Mouse (Mus musculus) neural tube, embryonic 11.5 days (tissue): ENCODE results near the gene Tmem238. TPM values are rescaled to one million over a fixed set of nuclear protein-coding genes. Genes with fewer than 3 reads are reported as not detected.
"Not testable (repeated sequence)": the region's sequence is repeated elsewhere in the genome, so short reads cannot be mapped to it uniquely, and the experiment has no call there.

Experiments used
- ATAC-seq: fragments of 200-750 bp; cut with Nextera tagmentation; 2 replicates; pipeline ENCODE4 v1.8.0; 2017; ENCODE audit warnings: moderate number of reproducible peaks, mild to moderate bottlenecking, moderate TSS enrichment, moderate library complexity; ENCODE audit not compliant: insufficient read depth, low FRiP score, low TSS enrichment
- DNase-seq: peaks from one replicate; pipeline ENCODE4 v3.0.0-alpha.2; 2015; ENCODE audit warnings: low spot score
- H3K27ac ChIP-seq: fragments of 300-500 bp; sonication (generic); 2 replicates; pipeline ENCODE4 v1.5.1; 2014; ENCODE audit warnings: low read depth, mild to moderate bottlenecking, low read length
- H3K27me3 ChIP-seq: fragments of 300-500 bp; sonication (generic); 2 replicates; pipeline ENCODE4 v1.6.1; 2014; ENCODE audit warnings: mild to moderate bottlenecking, low read length, mixed read lengths; ENCODE audit not compliant: control insufficient read depth, insufficient read depth
- H3K36me3 ChIP-seq: fragments of 300-500 bp; sonication (generic); 2 replicates; pipeline ENCODE4 v1.6.1; 2014; ENCODE audit warnings: mild to moderate bottlenecking, low read length, moderate library complexity, mixed read lengths; ENCODE audit not compliant: control insufficient read depth, insufficient read depth
- H3K4me1 ChIP-seq: fragments of 300-500 bp; sonication (generic); 2 replicates; pipeline ENCODE4 v1.6.1; 2014; ENCODE audit warnings: low read length, mixed read lengths; ENCODE audit not compliant: control insufficient read depth, insufficient read depth
- H3K4me2 ChIP-seq: fragments of 300-500 bp; sonication (generic); 2 replicates; pipeline ENCODE4 v1.6.1; 2014; ENCODE audit warnings: low read depth, mild to moderate bottlenecking, moderate library complexity
- H3K4me3 ChIP-seq: fragments of 300-500 bp; sonication (generic); 2 replicates; pipeline ENCODE4 v1.5.1; 2014; ENCODE audit warnings: low read depth, low read length
- H3K9ac ChIP-seq: fragments of 300-500 bp; sonication (generic); 2 replicates; pipeline ENCODE4 v1.6.1; 2014; ENCODE audit warnings: mild to moderate bottlenecking, low read length
- H3K9me3 ChIP-seq: fragments of 300-500 bp; sonication (generic); 2 replicates; pipeline ENCODE4 v1.6.1; 2016; ENCODE audit warnings: low read length; ENCODE audit not compliant: control insufficient read depth
- WGBS: fragments of 180-500 bp; shearing (Covaris S2); extraction: QIAGEN DNeasy Blood & Tissue Kit; methylation state at CpG from one replicate; pipeline ENCODE4 v1.1.7; 2014; 5-methylcytosine and 5-hydroxymethylcytosine counted together
- polyA plus RNA-seq: library from polyadenylated mRNA; unstranded; fragments of >200 nt; fragmentation: Nextera tagmentation; extraction: Ambion mirVana; gene quantifications from 2 replicates; pipeline ENCODE4 v1.2.1, GENCODE M21; 2014

Tmem238 gene
- polyA plus RNA-seq, 1 experiment from 2014 or later = 1.7 TPM

DNA sequence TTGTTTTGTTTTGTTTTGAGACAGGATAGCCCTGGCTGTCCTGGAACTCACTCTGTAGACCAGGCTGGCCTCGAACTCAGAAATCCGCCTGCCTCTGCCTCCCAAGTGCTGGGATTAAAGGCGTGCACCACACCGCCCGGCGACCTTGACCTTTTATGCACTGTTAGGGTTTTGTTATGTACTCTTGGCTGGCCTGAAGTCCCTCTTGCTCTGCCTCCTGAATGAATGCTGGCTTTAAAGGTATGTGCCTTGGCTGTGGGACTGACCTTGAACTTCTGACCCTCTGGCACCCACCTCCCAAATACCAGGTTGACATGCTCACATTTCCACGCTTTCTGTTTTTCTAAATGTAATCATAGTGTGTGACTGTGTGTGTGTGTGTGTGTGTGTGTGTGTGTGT lies 31.5 kb upstream of the Tmem238 start:
- not testable (repeated sequence) for H3K9ac ChIP-seq, H3K4me1 ChIP-seq, H3K36me3 ChIP-seq, H3K9me3 ChIP-seq, ATAC-seq, H3K27ac ChIP-seq, DNase-seq, H3K27me3 ChIP-seq, H3K4me2 ChIP-seq, H3K4me3 ChIP-seq
- WGBS = 92% methylated on average over 7 of the region's 7 CpGs

DNA sequence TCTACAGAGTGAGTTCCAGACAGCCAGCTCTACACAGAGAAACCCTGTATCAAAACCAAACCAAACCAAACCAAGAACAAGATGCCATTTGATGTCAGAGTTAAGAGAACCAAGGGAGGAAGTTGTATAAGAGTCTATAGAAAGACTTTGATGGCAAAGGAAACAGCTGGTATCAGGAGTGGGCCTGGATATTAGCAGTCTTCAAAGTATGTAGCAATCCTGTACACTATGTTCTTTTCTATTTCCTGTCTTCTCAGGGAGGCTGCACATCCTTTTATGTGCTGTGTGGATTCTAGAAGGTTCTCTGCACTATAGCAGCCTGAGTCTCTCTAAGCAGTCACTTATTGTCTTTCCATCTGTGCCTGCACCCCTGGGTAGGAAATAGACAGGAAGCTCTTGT lies 27.1 kb upstream of the Tmem238 start:
- Histone ChIP-seq H3K4me3 (no peak overlapping the region), H3K4me2 (no peak overlapping the region), H3K4me1 (peaks cover 3% of the 10 kb centered on the region; the same call in 1 of the 2 replicates), H3K36me3 (no peaks in the 10 kb centered on the region), H3K27me3 (no peaks in the 10 kb centered on the region), H3K9me3 (no peaks in the 10 kb centered on the region), H3K27ac (no peak overlapping the region), H3K9ac (no peak overlapping the region)
- no peak for DNase-seq
- no peak for ATAC-seq

- peak overlapping the region; percentile 51 for H3K4me2 ChIP-seq
- H3K27me3 ChIP-seq = no peaks in the 10 kb centered on the region
- H3K9me3 ChIP-seq = no peaks in the 10 kb centered on the region
- WGBS = 22% methylated on average over 8 of the region's 8 CpGs
- peaks cover 5% of the 10 kb centered on the region; the same call in 1 of the 2 replicates for H3K36me3 ChIP-seq
- H3K27ac ChIP-seq = peak overlapping the region; percentile 56; the same call in 1 of the 2 replicates
- H3K4me3 ChIP-seq = peak overlapping the region; percentile 99
- ATAC-seq (no peak), DNase-seq (no peak)
- H3K9ac ChIP-seq = peak overlapping the region; percentile 44
- H3K4me1 ChIP-seq = peaks cover 8% of the 10 kb centered on the region
Observed at GRCm38 (mm10) chr7:4813105-4813791, 23.8 kb upstream of the Tmem238 start.

DNA sequence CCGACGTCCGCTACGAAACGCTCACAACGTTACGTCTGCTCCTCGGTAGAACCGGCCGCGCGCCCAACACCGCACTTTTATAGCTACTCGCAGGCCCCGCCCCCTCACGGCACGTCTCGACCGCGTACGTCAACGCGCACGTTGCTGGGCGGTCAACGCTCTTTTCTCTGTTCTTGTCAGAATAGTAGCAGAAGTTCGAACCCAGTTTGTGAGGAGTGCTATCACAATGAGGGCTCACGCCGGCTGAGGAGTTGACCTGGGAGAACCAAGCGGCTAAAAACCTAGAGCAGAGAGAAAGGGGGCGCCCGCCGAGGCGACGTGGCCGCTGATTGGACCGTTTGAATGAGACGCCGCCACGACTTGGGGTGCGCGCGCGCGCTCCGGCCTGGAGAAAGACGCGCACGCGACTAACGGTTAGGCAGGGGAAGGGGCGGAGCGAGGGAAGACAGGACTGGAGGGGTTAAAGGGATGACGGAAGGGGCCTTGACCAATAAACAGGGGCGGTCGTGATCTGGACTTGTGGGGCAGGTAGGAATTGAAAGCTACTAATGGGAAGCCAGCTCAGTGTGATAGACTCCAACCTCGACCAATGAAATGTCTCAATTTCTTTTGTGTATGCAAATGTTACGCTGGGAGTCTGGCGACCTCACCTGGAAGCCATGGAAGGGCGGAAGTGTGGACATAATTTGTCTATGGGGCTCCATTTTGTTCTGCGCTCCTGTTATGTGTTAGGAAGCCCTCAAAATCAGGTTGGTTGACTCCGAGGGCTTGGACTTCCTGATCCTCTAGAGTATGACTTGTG lies 23.0 kb upstream of the Tmem238 start, which contains the start of gene Ube2s:
Ube2s (minus strand) TSS at position 288 of the 802 bp plus-strand sequence.
- H3K9ac ChIP-seq = peak within 1 kb of the TSS; percentile 97
- H3K4me1 ChIP-seq = peaks cover 8% of the 10 kb centered on the region
- ATAC-seq (peak; percentile 99), DNase-seq (peak; percentile 99)
- under 1% methylated on average over 59 of the region's 62 CpGs for WGBS
- no peaks in the 10 kb centered on the region for H3K27me3 ChIP-seq
- H3K4me2 ChIP-seq = peak within 1 kb of the TSS; percentile 71
- H3K9me3 ChIP-seq = no peaks in the 10 kb centered on the region
- H3K27ac ChIP-seq = peak within 1 kb of the TSS; percentile 88
- peak within 1 kb of the TSS; percentile 99 for H3K4me3 ChIP-seq
- H3K36me3 ChIP-seq = peaks cover 5% of the 10 kb centered on the region

DNA sequence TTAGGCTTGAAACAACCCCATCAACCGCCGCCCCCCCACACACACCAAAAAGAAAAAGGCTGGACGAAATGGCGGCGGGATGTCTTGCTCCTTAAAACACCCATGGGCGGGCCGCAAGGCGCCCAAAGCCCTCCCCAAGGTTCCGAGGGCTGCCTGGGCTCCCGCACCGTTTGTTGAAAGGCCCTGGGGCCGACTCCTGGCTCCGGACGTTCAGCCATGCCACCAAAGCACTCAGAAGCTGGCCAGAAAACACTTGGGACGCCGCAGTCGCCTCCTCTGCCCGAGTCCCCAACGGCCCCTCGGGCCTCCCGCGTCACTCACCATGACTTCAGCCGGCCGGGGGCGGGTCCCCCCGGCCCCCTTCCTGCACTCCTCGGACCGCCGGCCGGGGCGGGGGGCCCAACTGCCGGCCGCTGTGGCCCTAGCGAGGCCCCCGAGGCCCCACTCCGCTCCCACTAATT lies 22.4 kb upstream of the Tmem238 start:
- Histone ChIP-seq H3K4me2 (peak overlapping the region; percentile 71), H3K27ac (peak overlapping the region; percentile 88), H3K9me3 (no peaks in the 10 kb centered on the region), H3K27me3 (no peaks in the 10 kb centered on the region), H3K36me3 (peaks cover 9% of the 10 kb centered on the region), H3K9ac (peak overlapping the region; percentile 97), H3K4me3 (peak overlapping the region; percentile 99), H3K4me1 (peaks cover 8% of the 10 kb centered on the region)
- DNase-seq = peak; percentile 67
- ATAC-seq = no peak; the same call in 1 of the 2 replicates
- 1% methylated on average over 23 of the region's 36 CpGs for WGBS

GRCm38 (mm10) chr7:4811131-4811530 lies 21.7 kb upstream of the Tmem238 start:
- H3K4me1 ChIP-seq, H3K27ac ChIP-seq, DNase-seq, H3K27me3 ChIP-seq, ATAC-seq, H3K9me3 ChIP-seq: not testable (repeated sequence)
- H3K4me2 ChIP-seq = peak overlapping the region; percentile 71
- H3K9ac ChIP-seq = peak overlapping the region; percentile 97
- peaks cover 13% of the 10 kb centered on the region for H3K36me3 ChIP-seq
- peak overlapping the region; percentile 99 for H3K4me3 ChIP-seq
- WGBS = 45% methylated on average over 10 of the region's 10 CpGs

GRCm38 (mm10) chr7:4806716-4807115 lies 17.3 kb upstream of the Tmem238 start:
- Histone ChIP-seq H3K27me3 (no peaks in the 10 kb centered on the region), H3K36me3 (peaks cover 13% of the 10 kb centered on the region), H3K9me3 (no peaks in the 10 kb centered on the region), H3K9ac (no peak overlapping the region), H3K4me1 (peaks cover 5% of the 10 kb centered on the region; the same call in 1 of the 2 replicates), H3K27ac (no peak overlapping the region), H3K4me2 (no peak overlapping the region), H3K4me3 (no peak overlapping the region)
- DNase-seq = no peak
- 90% methylated on average over 7 of the region's 7 CpGs for WGBS
- no peak for ATAC-seq

GRCm38 (mm10) chr7:4802247-4802646 lies 12.8 kb upstream of the Tmem238 start:
- H3K4me2 ChIP-seq = no peak overlapping the region
- H3K4me3 ChIP-seq = no peak overlapping the region
- no peak for DNase-seq
- no peak for ATAC-seq
- no peak overlapping the region for H3K27ac ChIP-seq
- H3K36me3 ChIP-seq = peaks cover 12% of the 10 kb centered on the region
- H3K9me3 ChIP-seq = no peaks in the 10 kb centered on the region
- no peaks in the 10 kb centered on the region for H3K27me3 ChIP-seq
- no peaks in the 10 kb centered on the region for H3K4me1 ChIP-seq
- no peak overlapping the region for H3K9ac ChIP-seq
